Mouse (Mus musculus): ENCODE results near the gene Cdk5.
"Not testable (repeated sequence)": the region's sequence is repeated elsewhere in the genome, so short reads cannot be mapped to it uniquely, and the experiment has no call there.

The Cdk5 gene

GRCm38 (mm10) chr5:24399686-24400085 lies 23.6 kb downstream of the Cdk5 start:
- no peak for DNase-seq (ENCODE audit: low read depth, low spot score)

- DNase-seq (ENCODE audit: low read depth, low spot score) = not testable (repeated sequence)
Observed at GRCm38 (mm10) chr5:24396254-24396653, 27.1 kb downstream of the Cdk5 start.

DNA sequence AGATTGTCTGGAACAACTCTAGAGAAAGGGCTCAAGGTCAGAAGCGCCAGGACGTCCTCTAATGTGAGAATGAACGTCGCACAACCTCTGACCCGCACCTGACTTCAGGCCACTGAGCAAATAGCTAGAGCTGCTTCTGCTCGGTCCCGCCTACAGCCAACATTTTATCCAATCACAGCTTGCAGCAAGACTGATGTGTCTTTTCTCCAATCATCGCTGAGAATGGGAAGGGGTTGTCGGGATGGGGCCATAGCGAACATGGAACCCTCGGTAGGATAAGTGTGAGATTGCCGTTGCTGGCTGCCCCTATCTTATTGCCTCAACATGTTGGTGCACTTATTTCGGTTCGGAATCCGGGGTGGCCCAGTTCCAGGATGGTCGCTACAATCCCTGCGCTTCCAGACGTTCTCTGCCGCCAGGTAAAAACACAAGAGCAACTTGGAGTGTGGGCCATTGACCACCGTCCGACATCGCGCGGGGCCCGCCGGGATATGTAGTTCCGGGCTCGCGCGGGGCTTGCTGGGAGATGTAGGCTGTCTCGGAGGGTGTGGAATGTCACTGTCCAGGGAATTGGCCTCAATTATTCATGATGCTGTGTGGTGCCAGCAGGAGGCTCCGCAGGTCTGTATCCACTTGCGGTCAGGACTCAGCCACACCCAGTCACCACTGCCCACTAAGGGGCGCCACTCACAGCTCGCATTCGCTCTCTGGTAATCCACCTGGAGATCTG lies 29.0 kb downstream of the Cdk5 start:
- DNase-seq (ENCODE audit: low read depth, low spot score) = peak; percentile 99

DNA sequence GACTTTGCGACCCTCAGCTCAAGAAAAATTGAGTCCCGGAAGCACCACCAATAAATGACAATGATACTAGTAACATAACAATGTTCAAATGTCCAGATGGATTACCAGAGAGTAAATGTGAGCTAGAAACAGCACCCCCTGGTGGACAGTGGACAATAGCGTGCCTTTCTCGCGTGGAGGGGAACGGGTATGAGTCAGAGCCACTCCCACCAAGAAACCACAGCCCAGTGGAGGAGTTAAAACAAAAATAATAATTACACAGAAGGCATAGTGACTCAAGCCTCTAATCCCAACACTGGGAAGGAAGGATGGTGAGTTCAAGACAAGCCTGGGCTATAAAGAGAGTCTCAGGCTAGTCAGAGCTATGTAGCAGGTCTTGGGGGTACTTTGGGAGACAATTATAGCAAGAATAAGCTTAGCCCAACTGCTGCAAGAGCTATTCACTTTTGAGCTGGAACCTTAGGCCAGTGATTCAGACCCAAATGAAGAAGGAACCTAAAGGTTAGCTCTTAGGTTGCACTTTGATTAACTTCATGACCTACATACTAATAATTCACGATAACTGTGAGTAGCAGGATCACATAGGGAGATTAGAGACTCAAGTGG lies 29.8 kb downstream of the Cdk5 start, which contains the start of gene Abcb8:
Abcb8 (plus strand) TSS at position 272 of the 606 bp plus-strand sequence.
- DNase-seq (ENCODE audit: low read depth, low spot score) = peak; percentile 93

- DNase-seq (ENCODE audit: low read depth, low spot score) = no peak
Observed at GRCm38 (mm10) chr5:24392724-24393123, 30.6 kb downstream of the Cdk5 start.

GRCm38 (mm10) chr5:24391864-24392263 lies 31.5 kb downstream of the Cdk5 start, which contains the start of gene Atg9b:
Gene Atg9b (minus strand): TSS chr5:24392143.
- DNase-seq (ENCODE audit: low read depth, low spot score) = no peak

DNA sequence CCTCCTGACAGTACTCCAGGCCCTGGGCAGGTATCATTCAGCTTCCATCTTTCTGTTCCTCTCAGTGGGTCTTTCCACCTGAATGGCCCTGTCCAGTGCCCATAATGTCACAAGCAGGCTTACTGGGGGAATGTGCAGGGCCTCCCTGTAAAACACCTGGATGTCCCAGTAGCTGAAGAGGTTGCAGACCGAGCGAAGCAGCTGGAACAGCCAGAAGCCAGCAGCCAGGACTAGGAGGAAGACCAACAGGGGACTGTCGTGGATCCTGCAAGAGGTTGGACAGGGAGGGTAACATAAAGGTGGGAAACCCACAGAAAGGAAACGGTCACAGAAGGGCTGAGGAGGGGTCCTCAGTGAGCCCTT lies 33.7 kb downstream of the Cdk5 start:
- DNase-seq (ENCODE audit: low read depth, low spot score) = no peak

DNA sequence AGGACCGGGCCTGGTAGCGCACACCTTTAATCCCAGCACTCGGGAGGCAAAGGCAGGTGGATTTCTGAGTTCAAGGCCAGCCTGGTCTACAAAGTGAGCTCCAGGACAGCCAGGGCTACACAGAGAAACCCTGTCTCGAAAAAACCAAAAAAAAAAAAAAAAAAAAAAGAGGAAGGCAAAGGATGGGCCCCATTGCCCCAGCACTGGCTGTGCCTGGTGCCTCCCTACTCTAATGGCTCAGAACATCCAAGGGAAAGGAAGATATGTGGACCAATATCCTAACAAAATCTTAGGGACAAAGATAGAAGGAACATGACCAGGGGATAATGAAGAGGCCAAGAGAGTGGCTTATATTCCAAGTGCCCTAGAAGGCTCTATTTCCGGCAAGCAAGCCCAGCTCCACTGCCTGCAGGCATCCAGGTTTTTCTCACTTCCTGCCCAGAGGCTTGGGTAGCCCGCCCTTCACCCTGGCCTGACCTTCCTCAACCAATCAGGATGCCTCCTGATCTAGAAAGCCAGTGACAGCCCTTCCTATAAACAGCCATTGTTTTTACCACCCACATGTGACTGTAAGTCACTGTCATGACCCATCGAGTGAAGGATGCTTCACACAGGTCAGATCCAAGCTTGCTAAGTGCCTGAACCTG lies 34.2 kb downstream of the Cdk5 start:
- peak; percentile 39 for DNase-seq (ENCODE audit: low read depth, low spot score)

DNA sequence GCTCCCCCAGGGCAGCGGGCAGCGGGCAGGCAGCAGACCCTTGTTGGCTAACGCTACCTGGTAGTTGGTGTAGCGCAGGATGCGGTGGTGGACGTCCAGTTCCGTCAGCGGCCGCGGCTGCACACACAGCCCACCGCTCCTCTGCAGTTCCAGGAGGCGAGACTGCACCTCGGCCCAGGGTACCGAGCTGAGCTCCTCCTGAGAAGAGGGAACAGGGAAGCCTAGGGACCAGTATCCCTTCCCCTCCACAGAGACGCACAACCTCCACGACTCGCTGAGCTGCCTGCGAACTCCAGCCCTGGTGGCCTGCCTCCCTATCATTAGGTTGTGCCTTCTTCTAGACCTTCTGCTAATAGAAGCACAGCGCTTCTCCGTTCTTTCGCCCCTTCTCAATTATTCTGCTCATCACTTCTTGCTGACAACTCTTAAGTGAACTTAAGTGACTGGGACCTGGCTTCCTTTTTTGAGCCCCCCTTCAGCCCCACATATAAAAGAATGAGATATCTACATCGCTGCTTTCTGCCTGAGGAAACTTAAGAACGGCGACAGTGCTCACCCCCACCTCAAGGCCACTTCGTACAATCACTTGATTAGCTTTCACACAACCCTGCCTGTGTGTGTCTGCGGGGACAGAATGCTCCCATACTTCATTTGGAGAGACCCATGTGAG lies 34.9 kb downstream of the Cdk5 start:
- DNase-seq (ENCODE audit: low read depth, low spot score) = no peak

DNA sequence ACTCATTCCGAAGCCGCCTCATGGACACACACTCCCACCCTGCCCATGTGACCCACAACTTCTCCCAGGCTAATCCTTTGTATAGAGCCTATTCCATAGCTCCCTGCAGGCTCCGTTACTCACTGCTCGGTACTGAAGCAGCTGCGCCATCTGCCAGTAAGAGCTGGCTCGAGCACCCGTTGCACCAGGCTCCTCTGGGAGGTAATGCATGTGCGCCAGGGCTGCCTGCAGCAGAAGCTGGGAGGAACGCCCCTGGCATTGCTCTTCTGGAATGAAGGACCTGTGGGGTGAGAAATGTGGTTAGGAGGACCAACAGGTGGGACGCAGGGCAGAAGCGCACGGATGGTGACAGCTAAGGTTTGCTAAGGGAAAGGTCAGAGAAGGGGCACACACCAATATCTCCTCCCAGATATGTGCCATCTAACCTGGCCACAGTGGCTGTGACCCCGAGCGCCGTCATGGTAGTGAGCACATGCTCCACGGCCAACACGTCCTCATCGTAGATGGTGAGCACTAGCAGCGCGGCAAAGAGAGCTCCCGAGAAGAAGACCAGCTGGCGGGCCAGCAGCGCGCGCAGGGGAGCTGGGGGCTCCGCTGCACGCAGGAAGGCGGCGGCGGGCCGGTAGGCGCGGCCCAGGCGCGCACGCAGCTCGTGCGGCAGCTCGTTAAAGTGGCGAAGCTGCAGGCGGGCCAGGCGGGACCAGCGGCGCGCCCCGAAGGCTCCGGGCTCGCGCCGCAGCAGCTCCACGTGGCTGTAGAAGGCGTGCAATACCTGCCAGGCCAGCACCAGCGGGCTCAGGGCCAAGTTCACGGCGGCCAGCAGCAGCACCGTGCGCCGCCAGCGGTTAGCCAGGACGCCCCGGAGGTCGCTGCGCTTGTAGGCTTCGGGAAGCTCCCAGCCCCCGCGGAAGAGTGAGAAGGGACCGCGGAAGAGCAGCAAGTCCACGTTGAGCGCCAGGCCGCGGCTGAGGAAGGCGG lies 35.8 kb downstream of the Cdk5 start:
- DNase-seq (ENCODE audit: low read depth, low spot score) = peak; percentile 92

GRCm38 (mm10) chr5:24385887-24386550 lies 37.3 kb downstream of the Cdk5 start:
- no peak for DNase-seq (ENCODE audit: low read depth, low spot score)

DNA sequence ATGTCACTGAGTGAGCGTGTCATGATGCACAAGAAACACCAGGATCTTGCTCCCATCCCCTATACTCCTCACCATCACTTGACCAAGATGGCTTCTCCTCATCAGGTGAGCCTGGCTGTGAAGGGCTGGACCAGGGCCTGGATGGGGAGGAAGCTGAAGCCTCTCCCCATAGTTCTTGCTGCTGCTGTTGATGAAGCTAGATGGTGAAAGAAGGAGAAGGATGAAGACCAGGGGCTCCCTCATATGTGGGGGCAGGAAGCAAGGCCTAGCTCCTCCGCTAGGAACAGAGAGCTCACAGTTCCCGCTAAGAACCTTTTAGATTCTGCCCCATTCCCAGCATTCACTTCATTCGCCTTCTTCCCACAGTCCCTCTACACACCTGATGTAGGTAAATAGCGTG lies 38.0 kb downstream of the Cdk5 start:
- no peak for DNase-seq (ENCODE audit: low read depth, low spot score)

GRCm38 (mm10) chr5:24384407-24384806 lies 38.9 kb downstream of the Cdk5 start:
- DNase-seq (ENCODE audit: low read depth, low spot score) = peak; percentile 82

DNA sequence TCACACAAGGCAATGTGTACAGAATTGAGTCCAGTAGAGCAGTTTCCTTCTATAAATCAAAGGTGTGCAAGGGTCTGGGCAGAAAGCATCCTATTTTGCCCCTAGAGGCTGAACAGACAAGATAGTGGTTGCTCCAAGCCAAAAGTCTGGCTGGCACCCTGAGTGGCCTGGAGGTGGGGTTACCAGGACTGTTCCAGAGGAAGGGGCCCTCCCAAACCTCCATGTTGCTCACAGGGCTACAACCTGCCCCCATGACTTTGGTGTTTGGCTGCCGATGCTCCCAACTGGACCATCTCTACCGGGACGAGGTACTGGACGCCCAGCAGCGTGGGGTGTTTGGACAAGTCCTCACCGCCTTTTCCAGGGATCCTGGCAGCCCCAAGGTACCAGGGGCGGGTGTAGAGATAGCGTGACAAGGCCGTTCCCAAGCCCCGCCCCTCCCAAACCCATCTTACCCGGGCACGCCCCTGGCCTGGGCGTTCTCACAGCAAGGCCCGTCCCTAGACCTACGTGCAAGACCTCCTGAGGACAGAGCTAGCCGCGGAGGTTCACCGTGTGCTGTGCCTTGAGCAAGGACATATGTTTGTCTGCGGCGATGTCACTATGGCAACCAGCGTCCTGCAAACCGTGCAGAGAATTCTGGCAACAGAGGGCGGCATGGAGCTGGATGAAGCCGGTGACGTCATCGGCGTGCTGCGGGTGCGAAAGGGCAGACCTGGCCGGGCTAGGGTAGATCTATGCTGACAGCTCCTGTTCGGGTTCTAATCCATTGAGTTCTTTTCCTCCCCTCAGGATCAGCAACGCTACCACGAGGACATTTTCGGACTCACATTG lies 40.1 kb downstream of the Cdk5 start:
- DNase-seq (ENCODE audit: low read depth, low spot score) = peak; percentile 99

DNA sequence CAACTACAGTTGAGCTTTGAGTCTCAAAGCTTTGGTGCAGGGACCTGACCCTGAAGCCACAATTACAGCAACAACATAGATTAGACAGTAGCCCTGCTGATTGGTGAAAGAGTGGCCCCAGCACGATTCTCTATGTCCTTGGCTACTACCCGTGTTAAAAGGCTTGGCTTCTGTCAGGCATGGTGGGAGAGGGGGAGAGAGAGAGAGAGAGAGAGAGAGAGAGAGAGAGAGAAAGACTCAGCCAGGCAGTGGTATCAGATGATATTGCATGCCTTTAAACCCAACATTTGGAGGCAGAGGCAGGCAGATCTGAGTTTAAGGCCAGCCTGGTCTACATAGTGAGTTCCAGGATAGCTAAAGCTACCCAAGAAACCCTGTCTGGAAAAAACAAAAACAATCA lies 41.3 kb downstream of the Cdk5 start:
- no peak for DNase-seq (ENCODE audit: low read depth, low spot score)

GRCm38 (mm10) chr5:24381486-24381885 lies 41.8 kb downstream of the Cdk5 start:
- DNase-seq (ENCODE audit: low read depth, low spot score) = no peak

GRCm38 (mm10) chr5:24380499-24380898 lies 42.8 kb downstream of the Cdk5 start:
- no peak for DNase-seq (ENCODE audit: low read depth, low spot score)

- DNase-seq (ENCODE audit: low read depth, low spot score) = peak; percentile 59
Observed at GRCm38 (mm10) chr5:24379501-24379900, 43.8 kb downstream of the Cdk5 start.

DNA sequence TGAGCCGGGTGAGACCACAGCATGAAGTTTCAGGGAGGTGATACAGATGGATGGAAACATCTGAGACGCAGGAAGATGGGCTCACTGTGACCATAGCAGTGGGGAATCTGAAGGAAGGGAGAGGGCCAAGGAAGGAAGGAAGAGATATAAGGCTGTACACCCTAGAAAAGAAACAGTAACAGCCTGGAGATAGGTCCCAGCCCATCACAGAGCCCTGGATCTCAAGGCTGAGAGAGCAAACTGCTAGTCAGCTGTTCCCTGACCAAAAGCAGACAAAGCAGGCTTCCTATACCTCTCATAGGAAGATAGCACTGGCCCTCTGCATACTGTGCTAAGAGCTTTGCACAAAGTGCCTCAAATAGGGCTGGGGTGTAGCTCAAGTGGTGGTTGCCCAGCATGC lies 44.6 kb downstream of the Cdk5 start:
- DNase-seq (ENCODE audit: low read depth, low spot score) = no peak

Measured in brain, adult 2 months (tissue).